Mouse (Mus musculus): ENCODE measurements around the gene Gm21830. TPM values are rescaled to one million over a fixed set of nuclear protein-coding genes. Genes with fewer than 3 reads are reported as not detected.

Gm21830 gene
- total and polyA plus RNA-seq, 3 experiments = not detected

- no peak overlapping the region for H3K4me3 ChIP-seq (ENCODE audit: control insufficient read depth in 1 of 2, insufficient read depth in 1 of 2, low read depth in 2 of 2, low read length in 2 of 2)
- TF ChIP-seq ZMIZ1 (IDR thresholded peaks at IDR 0.05; ENCODE audit: low read depth, low read length) (no peak), RAD21 (IDR thresholded peaks at IDR 0.05; ENCODE audit: low read depth, low read length) (no peak), BHLHE40 (IDR thresholded peaks at IDR 0.05; ENCODE audit: borderline replicate concordance, low read depth, low read length) (no peak), NRF1 (IDR thresholded peaks at IDR 0.05; ENCODE audit: insufficient read depth, low read depth, low read length, poor library complexity, severe bottlenecking) (no peak), MXI1 (IDR thresholded peaks at IDR 0.05; ENCODE audit: low read depth, low read length) (no peak), UBTF (IDR thresholded peaks at IDR 0.05; ENCODE audit: borderline replicate concordance, insufficient read depth, low read depth, low read length) (no peak)
- H3K9ac ChIP-seq (ENCODE audit: control insufficient read depth, low read depth, low read length, poor library complexity, severe bottlenecking) = no peak overlapping the region
- DNase-seq (ENCODE audit: low read depth, low spot score) = no peak
- H3K9me3 ChIP-seq (replicated peaks; ENCODE audit: insufficient read depth, low read length) = no peaks in the 10 kb centered on the region
- H3K27ac ChIP-seq (ENCODE audit: control insufficient read depth, low read depth, low read length) = no peak overlapping the region
- H3K27me3 ChIP-seq (ENCODE audit: control insufficient read depth in 1 of 2, insufficient read depth in 2 of 2, low read length in 2 of 2) = no peaks in the 10 kb centered on the region
- H3K4me1 ChIP-seq (ENCODE audit: control insufficient read depth in 1 of 2, insufficient read depth in 2 of 2, low read length in 2 of 2) = no peaks in the 10 kb centered on the region
- no peaks in the 10 kb centered on the region for H3K79me2 ChIP-seq (ENCODE audit: control insufficient read depth, insufficient read depth, low read length, poor library complexity)
- no peaks in the 10 kb centered on the region for H3K36me3 ChIP-seq (ENCODE audit: control insufficient read depth in 1 of 2, insufficient read depth in 2 of 2, low read length in 2 of 2)
Measured at GRCm38 (mm10) chr2:67481051-67481450, 67.5 kb downstream of the Gm21830 start.

Other genes starting within 250 kb of the Gm21830 start
- not detected in 2 replicates for gene Gm26727, start 19.5 kb downstream of the Gm21830 start, total RNA-seq (2012; rRNA removed)
- gene Gm26727, start 19.5 kb downstream of the Gm21830 start, polyA plus RNA-seq (2012; ENCODE audit: insufficient read depth in 1 of 2, insufficient read length in 2 of 2, low read depth in 1 of 2, low replicate concordance in 2 of 2, missing spikeins in 1 of 2) = not detected
- gene Xirp2, start 32.3 kb downstream of the Gm21830 start, total RNA-seq (2012; rRNA removed) = not detected in 2 replicates
- not detected for gene Xirp2, start 32.3 kb downstream of the Gm21830 start, polyA plus RNA-seq (2012; ENCODE audit: insufficient read depth in 1 of 2, insufficient read length in 2 of 2, low read depth in 1 of 2, low replicate concordance in 2 of 2, missing spikeins in 1 of 2)
- gene B3galt1, start 152.1 kb downstream of the Gm21830 start, total RNA-seq (2012; rRNA removed) = not detected in 2 replicates
- gene B3galt1, start 152.1 kb downstream of the Gm21830 start, polyA plus RNA-seq (2012; ENCODE audit: insufficient read depth in 1 of 2, insufficient read length in 2 of 2, low read depth in 1 of 2, low replicate concordance in 2 of 2, missing spikeins in 1 of 2) = not detected